Mouse (Mus musculus): ENCODE results near the gene Chd6.

DNA sequence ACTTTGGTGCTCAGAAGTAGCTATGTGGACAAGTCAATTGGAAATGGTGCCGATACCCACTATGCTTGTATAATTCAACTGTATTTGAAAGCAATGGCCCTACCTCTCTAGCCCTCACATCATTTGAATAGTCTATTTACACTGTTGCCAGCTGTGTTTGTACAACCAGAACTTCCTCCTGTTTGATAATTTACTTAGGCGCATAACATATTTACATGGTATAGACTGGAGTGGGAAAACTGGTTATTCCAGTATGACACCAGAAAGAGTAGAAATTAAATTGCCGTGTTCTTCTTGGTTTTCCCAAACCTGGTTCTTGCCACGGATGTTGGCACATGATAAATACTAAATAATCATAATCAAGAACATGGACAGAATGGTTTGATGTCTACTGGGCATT lies 35.9 kb upstream of the Chd6 start:
- TF ChIP-seq CTCF (IDR thresholded peaks at IDR 0.05) (no peak), EP300 (IDR thresholded peaks at IDR 0.05; ENCODE audit: insufficient read depth, low read depth, low read length) (no peak), POLR2A (IDR thresholded peaks at IDR 0.05; ENCODE audit: insufficient read depth, low read depth, low read length) (no peak)

Measured in heart, adult 2 months (tissue).